Mouse (Mus musculus): ENCODE measurements around the gene Foxp1. TPM values are rescaled to one million over a fixed set of nuclear protein-coding genes. Genes with fewer than 3 reads are reported as not detected.

Gene Foxp1
- polyA plus RNA-seq, 1 experiment from 2014 or later = 74.0 TPM

DNA sequence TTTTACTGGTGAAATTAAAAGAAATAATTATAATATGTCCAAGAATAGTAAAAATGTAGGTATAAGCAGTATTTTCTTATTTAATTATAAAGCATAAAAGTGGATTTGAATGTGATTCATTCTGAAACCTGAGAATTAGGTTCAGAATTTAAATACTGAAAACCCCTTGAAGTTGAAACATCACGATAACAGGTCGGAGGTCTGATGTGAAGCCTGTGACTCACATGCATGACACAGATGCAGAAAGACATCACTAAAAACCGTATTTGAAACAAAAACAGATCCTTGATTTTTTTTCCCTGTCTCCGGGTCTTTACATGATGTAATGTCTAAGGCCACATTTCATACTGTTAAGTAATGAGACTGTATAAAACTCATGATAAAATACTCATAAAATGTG lies 181.6 kb downstream of the Foxp1 start:
- H3K27me3 ChIP-seq = peaks cover 7% of the 10 kb centered on the region; the same call in 1 of the 2 replicates
- no peak for ATAC-seq (ENCODE audit: low read depth)
- no peak overlapping the region for H3K4me3 ChIP-seq
- no peaks in the 10 kb centered on the region for H3K36me3 ChIP-seq
- no peak overlapping the region for H3K4me2 ChIP-seq
- WGBS = 89% methylated on average over 4 of the region's 4 CpGs
- no peaks in the 10 kb centered on the region for H3K9me3 ChIP-seq
- no peak overlapping the region for H3K9ac ChIP-seq
- peaks cover 31% of the 10 kb centered on the region for H3K4me1 ChIP-seq (replicated peaks)
- H3K27ac ChIP-seq (replicated peaks) = no peak overlapping the region

- no peak overlapping the region for H3K4me2 ChIP-seq
- H3K4me1 ChIP-seq (replicated peaks) = peaks cover 38% of the 10 kb centered on the region
- 80% methylated on average over 10 of the region's 10 CpGs for WGBS
- ATAC-seq (ENCODE audit: low read depth) = no peak
- H3K9ac ChIP-seq = no peak overlapping the region
- peaks cover 7% of the 10 kb centered on the region; the same call in 1 of the 2 replicates for H3K27me3 ChIP-seq
- no peak overlapping the region for H3K27ac ChIP-seq (replicated peaks)
- no peak overlapping the region for H3K4me3 ChIP-seq
- H3K9me3 ChIP-seq = no peaks in the 10 kb centered on the region
- no peaks in the 10 kb centered on the region for H3K36me3 ChIP-seq
Measured at GRCm38 (mm10) chr6:99339986-99340721, 182.4 kb downstream of the Foxp1 start.

DNA sequence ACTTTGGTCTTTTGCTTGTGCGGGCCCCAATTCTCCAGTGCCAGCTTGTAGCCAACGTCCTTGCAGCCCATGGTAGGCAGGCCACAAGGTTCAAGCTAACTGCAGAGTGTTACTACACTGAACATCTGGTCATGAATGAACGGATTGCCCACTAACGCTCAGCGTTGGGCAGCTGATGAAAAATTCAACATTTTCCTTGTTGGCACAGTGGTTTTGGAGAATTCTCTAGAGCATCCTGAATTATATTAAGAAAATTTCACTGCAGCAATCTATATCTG lies 183.2 kb downstream of the Foxp1 start:
- no peak overlapping the region for H3K4me3 ChIP-seq
- H3K27me3 ChIP-seq = peaks cover 7% of the 10 kb centered on the region; the same call in 1 of the 2 replicates
- no peak overlapping the region for H3K27ac ChIP-seq (replicated peaks)
- H3K9me3 ChIP-seq = no peaks in the 10 kb centered on the region
- 20% methylated on average over 5 of the region's 5 CpGs for WGBS
- peaks cover 38% of the 10 kb centered on the region for H3K4me1 ChIP-seq (replicated peaks)
- ATAC-seq (ENCODE audit: low read depth) = no peak
- no peak overlapping the region for H3K4me2 ChIP-seq
- H3K36me3 ChIP-seq = no peaks in the 10 kb centered on the region
- no peak overlapping the region for H3K9ac ChIP-seq

DNA sequence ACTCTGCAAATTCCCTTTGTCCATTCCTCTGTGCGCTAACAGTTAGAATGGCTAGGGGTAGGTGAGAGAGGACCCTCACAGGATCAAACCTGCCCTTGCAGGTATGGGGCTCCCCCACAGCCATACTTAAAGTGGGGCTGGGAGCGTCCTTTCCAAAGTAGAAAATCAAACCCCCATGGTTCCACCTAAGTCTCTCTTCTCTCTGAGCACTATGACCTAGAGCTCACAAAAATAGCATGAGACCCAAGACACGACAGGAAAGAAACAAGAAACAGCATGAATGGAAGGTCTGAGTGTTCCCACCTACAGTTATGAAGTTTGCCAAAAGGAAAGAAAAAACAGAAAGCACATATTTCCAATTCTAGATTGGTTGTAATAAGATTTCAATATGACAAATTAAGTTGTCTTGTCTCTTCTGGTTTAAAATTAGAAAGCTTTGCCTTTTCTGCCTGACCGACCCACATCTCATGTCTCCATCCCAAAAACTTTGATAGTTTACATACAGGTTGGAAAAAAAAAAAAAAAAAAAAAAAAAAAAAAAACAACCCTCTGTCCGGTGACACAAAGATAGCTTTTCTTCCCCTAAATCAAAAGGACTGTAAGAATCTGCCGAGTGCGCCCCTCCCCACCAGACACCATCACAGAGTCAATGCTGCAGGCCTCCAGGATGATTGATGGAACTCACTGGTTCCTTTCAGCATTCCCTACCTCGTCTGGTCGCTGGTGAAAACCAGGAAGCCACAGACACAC lies 183.8 kb downstream of the Foxp1 start:
- H3K9ac ChIP-seq = no peak overlapping the region
- H3K36me3 ChIP-seq = no peaks in the 10 kb centered on the region
- no peaks in the 10 kb centered on the region for H3K9me3 ChIP-seq
- H3K27me3 ChIP-seq = peaks cover 7% of the 10 kb centered on the region; the same call in 1 of the 2 replicates
- no peak overlapping the region for H3K27ac ChIP-seq (replicated peaks)
- no peak overlapping the region for H3K4me3 ChIP-seq
- no peak overlapping the region for H3K4me2 ChIP-seq
- H3K4me1 ChIP-seq (replicated peaks) = peaks cover 38% of the 10 kb centered on the region
- no peak for ATAC-seq (ENCODE audit: low read depth)
- 40% methylated on average over 9 of the region's 9 CpGs for WGBS

DNA sequence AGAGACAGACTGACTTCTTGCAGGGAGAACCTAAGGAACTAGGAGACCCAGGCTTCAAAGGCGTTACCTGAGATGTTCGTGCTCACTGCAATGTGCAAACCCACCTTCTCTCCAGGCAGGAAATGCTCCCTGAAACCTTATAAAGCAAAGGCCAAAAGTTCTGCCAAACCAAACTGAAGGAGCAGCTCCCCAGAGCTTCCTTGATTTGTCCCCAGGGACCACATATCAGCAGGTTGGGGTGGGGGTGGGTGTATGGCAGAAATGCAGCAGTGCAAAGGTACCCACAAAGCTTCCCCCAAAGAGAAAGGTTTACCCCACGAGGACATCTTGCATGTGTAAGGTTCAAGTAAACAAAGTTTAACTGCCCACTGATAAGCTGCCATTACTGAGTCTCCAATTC lies 184.3 kb downstream of the Foxp1 start:
- Histone ChIP-seq H3K9me3 (no peaks in the 10 kb centered on the region), H3K4me1 (replicated peaks) (peaks cover 38% of the 10 kb centered on the region), H3K4me3 (no peak overlapping the region), H3K36me3 (no peaks in the 10 kb centered on the region), H3K9ac (no peak overlapping the region), H3K4me2 (no peak overlapping the region), H3K27me3 (peaks cover 7% of the 10 kb centered on the region; the same call in 1 of the 2 replicates), H3K27ac (replicated peaks) (peak overlapping the region; percentile 38; the same call in 1 of the 2 replicates)
- 63% methylated on average over 3 of the region's 3 CpGs for WGBS
- ATAC-seq (ENCODE audit: low read depth) = no peak

DNA sequence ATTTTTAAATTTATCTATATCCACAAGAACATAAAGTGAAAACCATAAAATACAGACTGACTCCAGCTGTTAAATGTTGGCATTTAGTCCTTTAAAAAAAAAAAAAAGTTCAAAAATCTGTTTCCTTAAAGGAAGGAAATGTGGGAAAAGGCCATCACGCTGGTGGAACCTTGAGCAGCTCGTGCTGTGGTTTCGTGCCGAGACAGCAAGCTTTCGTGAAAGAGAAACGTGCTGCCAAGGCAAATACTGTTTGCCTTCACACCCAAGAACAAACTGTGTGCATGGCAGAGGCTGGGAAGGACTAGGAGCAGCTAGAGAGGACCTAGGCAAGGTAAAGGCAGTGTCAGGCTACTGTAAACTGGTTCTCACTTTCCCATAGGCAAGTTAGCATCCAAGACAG lies 184.9 kb downstream of the Foxp1 start:
- Histone ChIP-seq H3K4me3 (no peak overlapping the region), H3K9me3 (no peaks in the 10 kb centered on the region), H3K27me3 (peaks cover 7% of the 10 kb centered on the region; the same call in 1 of the 2 replicates), H3K36me3 (no peaks in the 10 kb centered on the region), H3K9ac (no peak overlapping the region), H3K27ac (replicated peaks) (peak overlapping the region; percentile 38), H3K4me1 (replicated peaks) (peaks cover 38% of the 10 kb centered on the region), H3K4me2 (no peak overlapping the region)
- WGBS = 61% methylated on average over 6 of the region's 6 CpGs
- no peak for ATAC-seq (ENCODE audit: low read depth)

GRCm38 (mm10) chr6:99336191-99336590 lies 186.3 kb downstream of the Foxp1 start:
- Histone ChIP-seq H3K4me3 (no peak overlapping the region), H3K27ac (replicated peaks) (no peak overlapping the region), H3K36me3 (no peaks in the 10 kb centered on the region), H3K27me3 (peaks cover 7% of the 10 kb centered on the region; the same call in 1 of the 2 replicates), H3K4me1 (replicated peaks) (peaks cover 38% of the 10 kb centered on the region), H3K4me2 (no peak overlapping the region), H3K9me3 (no peaks in the 10 kb centered on the region), H3K9ac (no peak overlapping the region)
- ATAC-seq (ENCODE audit: low read depth) = no peak
- 16% methylated on average over 5 of the region's 5 CpGs for WGBS

- Histone ChIP-seq H3K4me3 (no peak overlapping the region), H3K4me2 (peak overlapping the region; percentile 2; the same call in 1 of the 2 replicates), H3K9me3 (no peaks in the 10 kb centered on the region), H3K27ac (replicated peaks) (no peak overlapping the region), H3K9ac (no peak overlapping the region), H3K4me1 (replicated peaks) (peaks cover 38% of the 10 kb centered on the region), H3K27me3 (peaks cover 7% of the 10 kb centered on the region; the same call in 1 of the 2 replicates), H3K36me3 (no peaks in the 10 kb centered on the region)
- 38% methylated on average over 13 of the region's 13 CpGs for WGBS
- ATAC-seq (ENCODE audit: low read depth) = no peak
Measured at GRCm38 (mm10) chr6:99335174-99335830, 187.2 kb downstream of the Foxp1 start.

DNA sequence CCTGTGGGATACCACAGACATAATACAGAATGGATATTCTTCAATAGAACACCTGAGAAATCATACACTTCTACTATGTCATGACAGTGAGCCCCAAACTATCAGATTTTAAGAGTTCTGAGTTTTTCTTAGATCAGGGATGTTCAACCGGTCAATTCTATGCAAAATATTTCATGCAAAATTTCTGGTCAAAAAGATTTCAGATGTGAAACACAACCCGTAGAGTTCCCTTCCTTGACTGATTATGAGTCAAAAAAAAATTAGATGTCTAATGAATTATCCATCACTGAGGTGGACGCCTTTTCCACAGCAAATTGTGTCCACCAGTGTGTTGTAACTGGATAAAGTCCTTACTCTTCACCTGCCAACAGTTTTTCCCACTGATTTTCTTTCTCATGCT lies 188.3 kb downstream of the Foxp1 start:
- Histone ChIP-seq H3K27ac (replicated peaks) (no peak overlapping the region), H3K36me3 (no peaks in the 10 kb centered on the region), H3K4me3 (no peak overlapping the region), H3K27me3 (peaks cover 7% of the 10 kb centered on the region; the same call in 1 of the 2 replicates), H3K4me1 (replicated peaks) (peaks cover 33% of the 10 kb centered on the region), H3K9me3 (no peaks in the 10 kb centered on the region), H3K4me2 (no peak overlapping the region), H3K9ac (no peak overlapping the region)
- ATAC-seq (ENCODE audit: low read depth) = no peak
- WGBS = 96% methylated on average over 3 of the region's 3 CpGs

DNA sequence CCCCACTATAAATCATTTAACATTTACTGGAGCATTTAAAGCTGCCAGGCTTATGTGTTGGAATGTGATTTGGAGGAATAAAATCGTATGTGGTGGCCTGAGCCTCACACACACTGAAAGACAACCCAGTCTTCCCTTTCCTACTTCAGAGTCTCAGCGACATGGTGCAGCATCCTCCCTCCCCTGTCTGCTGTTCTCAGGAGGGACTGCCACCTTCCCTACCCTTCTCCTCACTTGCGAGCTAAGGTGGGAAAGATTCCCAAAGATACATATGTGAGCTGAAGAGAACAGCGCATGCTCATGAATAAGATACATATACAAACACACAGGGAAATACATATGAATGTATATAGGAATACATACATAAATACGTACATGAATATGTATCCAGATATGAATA lies 189.4 kb downstream of the Foxp1 start:
- Histone ChIP-seq H3K4me2 (no peak overlapping the region), H3K4me1 (replicated peaks) (peaks cover 24% of the 10 kb centered on the region), H3K27me3 (peaks cover 2% of the 10 kb centered on the region; the same call in 1 of the 2 replicates), H3K9me3 (no peaks in the 10 kb centered on the region), H3K27ac (replicated peaks) (no peak overlapping the region), H3K36me3 (no peaks in the 10 kb centered on the region), H3K4me3 (no peak overlapping the region), H3K9ac (no peak overlapping the region)
- ATAC-seq (ENCODE audit: low read depth) = no peak
- 86% methylated on average over 5 of the region's 5 CpGs for WGBS

DNA sequence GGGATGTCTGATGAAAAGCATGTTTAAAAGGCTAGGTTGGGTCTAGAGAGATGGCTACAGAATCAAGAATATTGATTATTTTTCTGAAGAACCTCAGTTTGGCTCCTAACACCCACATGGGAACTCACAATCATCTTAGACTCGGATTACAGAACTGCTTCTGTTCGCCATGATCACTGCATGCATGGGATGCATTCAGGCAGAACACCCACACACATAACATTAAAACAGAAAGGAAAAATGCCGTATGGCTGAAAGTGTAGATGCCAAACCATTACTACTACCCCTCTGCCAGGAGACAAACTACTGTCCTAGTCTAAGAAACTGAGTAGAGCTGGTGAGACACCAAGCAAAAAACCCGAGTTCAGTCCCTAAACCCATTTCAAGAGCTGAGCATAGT lies 192.4 kb downstream of the Foxp1 start:
- no peak for ATAC-seq (ENCODE audit: low read depth)
- peaks cover under 1% of the 10 kb centered on the region; the same call in 1 of the 2 replicates for H3K4me1 ChIP-seq (replicated peaks)

GRCm38 (mm10) chr6:99328634-99329033 lies 193.9 kb downstream of the Foxp1 start:
- ATAC-seq (ENCODE audit: low read depth) = no peak
- no peak overlapping the region for H3K27ac ChIP-seq (replicated peaks)
- no peak overlapping the region for H3K4me3 ChIP-seq
- no peaks in the 10 kb centered on the region for H3K4me1 ChIP-seq (replicated peaks)
- H3K4me2 ChIP-seq = no peak overlapping the region
- no peaks in the 10 kb centered on the region for H3K36me3 ChIP-seq
- WGBS = 67% methylated on average over 2 of the region's 2 CpGs
- H3K9ac ChIP-seq = no peak overlapping the region
- no peaks in the 10 kb centered on the region for H3K27me3 ChIP-seq
- H3K9me3 ChIP-seq = no peaks in the 10 kb centered on the region

More for the DNA sequence above, 192.4 kb downstream of the Foxp1 start:
- Histone ChIP-seq H3K4me2 (no peak overlapping the region), H3K36me3 (no peaks in the 10 kb centered on the region), H3K27ac (replicated peaks) (no peak overlapping the region), H3K4me3 (no peak overlapping the region), H3K9ac (no peak overlapping the region), H3K27me3 (no peaks in the 10 kb centered on the region), H3K9me3 (no peaks in the 10 kb centered on the region)
- 87% methylated on average over 4 of the region's 4 CpGs for WGBS

All from neural tube, embryonic 13.5 days (tissue).